Mouse (Mus musculus) embryonic fibroblast, embryonic 13.5 days (primary cell): ENCODE data around the gene Miga2. TPM values are rescaled to one million over a fixed set of nuclear protein-coding genes. Genes with fewer than 3 reads are reported as not detected.
A peak's percentile ranks its signal among the peaks of the same experiment; 100 is the strongest.

Experiments
- H3K27ac ChIP-seq: 2 replicates; pipeline ENCODE4 v1.5.1; 2012; ENCODE audit warnings: low read length, control low read depth, inconsistent platforms; ENCODE audit not compliant: insufficient read depth
- H3K4me1 ChIP-seq: 2 replicates; pipeline ENCODE4 v1.6.1; 2011; ENCODE audit warnings: low read length; ENCODE audit not compliant: control insufficient read depth, insufficient read depth
- H3K4me3 ChIP-seq: 2 replicates; pipeline ENCODE4 v1.5.1; 2011; ENCODE audit warnings: mild to moderate bottlenecking, control low read depth, low read length; ENCODE audit not compliant: insufficient read depth
- CTCF ChIP-seq: IDR thresholded peaks from 2 replicates; pipeline ENCODE4 v1.5.1; 2011; ENCODE audit warnings: mild to moderate bottlenecking, control low read depth, low read length, moderate library complexity, borderline replicate concordance; ENCODE audit not compliant: insufficient read depth
- POLR2A ChIP-seq: IDR thresholded peaks from 2 replicates; pipeline ENCODE4 v1.6.1; 2011; ENCODE audit warnings: low read depth, mild to moderate bottlenecking, control low read depth, low read length, moderate library complexity
- polyA plus RNA-seq: library from polyadenylated mRNA; stranded (reverse); fragments of >200 nt; gene quantifications from 2 replicates; pipeline ENCODE4 v1.2.4, GENCODE M21; 2011; ENCODE audit warnings: low read depth; ENCODE audit not compliant: missing spikeins, insufficient read length

The Miga2 gene
- polyA plus RNA-seq, 1 experiment = 15.9 TPM

DNA sequence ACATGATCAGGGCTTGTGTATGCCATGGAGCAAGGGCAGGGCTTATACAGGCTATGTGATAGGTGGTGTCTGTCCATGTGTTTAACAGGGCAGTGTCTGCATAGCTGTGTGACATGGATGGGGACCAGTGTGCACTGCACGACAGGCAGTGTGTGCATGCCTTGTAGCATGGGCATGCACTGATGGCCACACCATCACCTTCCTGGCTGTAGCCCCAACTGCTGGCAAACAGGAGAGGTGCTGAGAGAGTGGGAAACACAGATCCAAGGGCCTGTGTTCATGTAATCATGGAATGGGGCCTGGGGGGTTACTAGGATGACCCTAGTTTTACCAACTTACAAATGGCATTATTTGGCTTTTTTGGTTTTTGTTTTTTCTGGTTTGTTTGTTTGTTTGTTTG lies 39.8 kb downstream of the Miga2 start:
- H3K27ac ChIP-seq = no peak overlapping the region
- TF ChIP-seq POLR2A (no peak), CTCF (no peak)
- no peak overlapping the region for H3K4me3 ChIP-seq
- no peaks in the 10 kb centered on the region for H3K4me1 ChIP-seq

DNA sequence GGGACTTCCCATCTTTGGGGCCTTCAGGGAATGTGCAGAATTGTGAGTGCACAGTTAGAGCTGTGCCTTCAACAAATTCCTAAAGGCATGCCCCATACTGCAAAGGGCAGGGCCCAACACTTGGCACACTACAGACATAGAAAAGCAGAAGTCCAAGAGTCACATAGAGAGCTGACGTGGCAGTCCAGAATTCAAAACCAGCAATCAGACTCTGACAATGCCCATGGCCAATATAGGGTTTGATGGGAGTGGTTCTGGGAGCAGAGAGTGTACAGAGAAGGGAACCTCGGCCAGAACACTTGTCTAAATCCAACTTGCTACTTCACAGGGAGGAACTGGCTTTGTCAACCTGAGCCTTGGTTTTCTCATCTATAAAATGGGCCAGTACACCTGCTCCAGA lies 43.2 kb downstream of the Miga2 start:
- H3K4me1 ChIP-seq = no peaks in the 10 kb centered on the region
- H3K27ac ChIP-seq = no peak overlapping the region
- H3K4me3 ChIP-seq = no peak overlapping the region
- no peak for TF ChIP-seq CTCF

DNA sequence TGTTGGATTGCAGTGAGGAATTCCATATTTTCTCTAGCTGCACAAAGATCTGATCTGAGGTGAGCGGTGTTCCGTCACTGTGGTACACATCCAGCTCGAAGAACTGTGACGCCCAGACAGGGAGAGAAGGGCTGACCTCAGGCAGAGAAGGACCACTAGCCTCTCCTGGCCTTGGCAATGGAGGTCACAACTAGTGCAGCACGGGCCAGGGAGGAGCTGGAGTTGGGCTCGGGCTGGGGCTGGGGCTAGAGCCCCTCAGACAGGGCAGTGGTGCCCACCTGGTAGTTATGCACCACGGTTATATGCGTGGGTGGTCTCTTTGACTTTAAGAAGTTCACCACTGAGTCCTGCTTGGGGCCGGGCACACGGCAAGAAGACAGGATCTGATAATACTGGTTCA lies 43.7 kb downstream of the Miga2 start:
- Histone ChIP-seq H3K4me3 (no peak overlapping the region), H3K27ac (no peak overlapping the region), H3K4me1 (no peaks in the 10 kb centered on the region)
- TF ChIP-seq CTCF (no peak), POLR2A (no peak)

DNA sequence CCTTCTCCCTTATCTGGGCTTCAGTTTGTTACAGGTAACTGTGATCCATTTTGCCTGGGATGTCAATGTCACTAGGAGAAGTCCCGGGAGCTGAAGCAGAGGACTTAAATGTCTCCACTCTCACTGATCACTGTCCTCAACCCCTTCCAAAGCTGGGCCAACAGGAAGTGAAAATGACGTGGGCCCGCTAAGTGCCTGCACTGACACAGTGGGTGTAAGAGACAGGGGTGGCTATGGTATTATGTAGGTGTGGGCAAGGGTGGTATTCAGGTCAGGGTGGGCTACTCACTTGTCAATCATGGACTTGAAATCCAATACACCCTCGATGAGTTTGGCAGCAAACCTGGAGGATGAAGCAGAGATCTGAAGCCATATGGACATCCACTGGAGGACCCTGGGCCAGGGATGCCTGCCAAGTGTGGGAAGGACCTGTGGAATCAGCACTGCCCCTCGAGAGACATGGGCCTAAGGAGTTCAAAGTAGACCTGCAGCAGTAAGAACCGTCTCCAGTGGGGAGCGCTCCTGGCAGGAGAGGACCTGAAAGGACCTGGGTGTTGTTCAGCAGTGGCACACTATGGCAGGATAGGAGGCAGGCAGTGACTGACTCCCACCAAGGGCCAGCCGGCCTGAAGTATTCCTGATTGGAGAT lies 44.5 kb downstream of the Miga2 start:
- no peak for TF ChIP-seq POLR2A
- no peak for TF ChIP-seq CTCF
- Histone ChIP-seq H3K27ac (no peak overlapping the region), H3K4me1 (no peaks in the 10 kb centered on the region), H3K4me3 (no peak overlapping the region)

DNA sequence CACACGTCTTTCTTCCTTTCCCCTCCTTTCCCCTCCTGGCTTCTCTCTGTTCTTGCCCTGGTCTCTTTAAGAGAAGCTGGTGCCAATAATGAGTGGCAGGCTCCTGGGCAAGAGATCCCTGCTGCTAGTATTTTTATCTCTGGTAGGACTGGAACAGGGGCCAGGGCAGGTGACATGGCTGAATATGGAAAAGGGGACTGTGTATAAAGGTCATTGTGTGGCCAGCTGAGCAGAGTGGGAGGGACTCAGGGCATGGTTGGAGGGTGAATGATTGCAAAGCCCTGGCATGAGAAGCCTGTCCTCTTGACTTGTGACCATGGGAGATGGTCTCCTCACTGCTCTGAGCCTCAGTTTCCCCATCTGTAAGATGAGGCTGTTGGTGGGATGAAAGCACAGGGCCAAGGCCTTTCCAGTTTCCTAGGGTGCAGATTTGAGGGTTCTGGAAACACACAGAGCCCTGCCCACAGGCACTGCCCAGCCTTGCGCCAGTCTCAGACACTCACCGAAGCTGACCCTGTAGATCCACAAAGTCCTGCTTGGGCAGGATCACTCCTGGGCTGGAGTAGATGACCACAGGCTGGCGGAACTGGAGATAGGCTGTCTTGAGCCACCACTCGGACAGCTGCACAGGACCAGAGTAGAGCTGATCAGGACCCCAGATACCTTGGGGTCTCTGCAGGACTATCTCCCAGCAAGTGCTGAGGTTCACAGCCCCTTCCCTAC lies 45.6 kb downstream of the Miga2 start:
- H3K27ac ChIP-seq = no peak overlapping the region
- no peak overlapping the region for H3K4me3 ChIP-seq
- TF ChIP-seq POLR2A (no peak), CTCF (no peak)
- peaks cover 2% of the 10 kb centered on the region; the same call in 1 of the 2 replicates for H3K4me1 ChIP-seq

DNA sequence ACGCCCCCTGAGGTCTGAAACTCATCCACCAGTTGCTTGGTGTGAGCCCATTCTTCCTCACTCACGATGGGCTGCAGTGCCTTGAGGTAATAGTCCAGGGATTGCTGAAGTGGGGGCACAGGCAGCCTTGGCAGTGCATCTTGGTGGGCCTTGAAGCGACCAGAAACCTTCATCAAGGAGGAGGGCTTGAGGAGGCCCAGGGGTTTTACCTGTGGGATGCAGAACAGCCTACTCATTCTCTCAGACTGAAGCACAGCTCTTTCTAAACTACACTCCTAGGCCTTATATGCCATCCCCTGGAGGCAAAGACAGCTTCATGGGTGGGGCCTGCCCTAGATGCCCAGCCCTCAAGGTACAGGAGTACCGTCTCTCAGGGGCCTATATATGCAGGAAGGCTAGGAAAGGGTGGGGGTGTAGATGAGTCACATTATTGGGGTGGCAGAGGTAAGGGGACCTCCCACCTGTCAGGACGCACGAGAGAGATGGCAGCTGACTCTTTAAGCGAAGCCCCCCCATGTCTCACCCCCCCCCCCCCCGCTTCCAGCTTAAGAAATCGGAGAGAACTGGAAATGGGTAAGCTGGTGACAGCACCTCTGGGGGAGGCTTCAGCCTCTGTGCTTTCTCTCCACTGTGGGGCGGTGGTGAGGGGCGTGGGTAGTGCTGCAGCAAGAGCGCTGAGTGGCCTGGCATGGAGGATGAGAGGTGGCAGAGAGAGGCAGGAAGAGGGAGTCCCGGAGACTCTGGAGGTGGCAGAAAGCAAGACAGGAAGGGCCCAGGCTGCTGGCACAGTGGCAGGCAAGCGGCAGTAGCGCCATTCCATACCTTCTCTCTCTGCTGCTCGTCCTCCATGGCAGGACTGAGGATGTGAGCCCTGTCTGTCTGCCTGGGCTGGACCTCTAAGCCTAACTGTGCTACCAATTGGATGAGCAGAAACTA lies 49.3 kb downstream of the Miga2 start:
- Histone ChIP-seq H3K4me1 (peaks cover 10% of the 10 kb centered on the region; the same call in 1 of the 2 replicates), H3K4me3 (no peak overlapping the region), H3K27ac (no peak overlapping the region)
- TF ChIP-seq POLR2A = no peak
- TF ChIP-seq CTCF = no peak

DNA sequence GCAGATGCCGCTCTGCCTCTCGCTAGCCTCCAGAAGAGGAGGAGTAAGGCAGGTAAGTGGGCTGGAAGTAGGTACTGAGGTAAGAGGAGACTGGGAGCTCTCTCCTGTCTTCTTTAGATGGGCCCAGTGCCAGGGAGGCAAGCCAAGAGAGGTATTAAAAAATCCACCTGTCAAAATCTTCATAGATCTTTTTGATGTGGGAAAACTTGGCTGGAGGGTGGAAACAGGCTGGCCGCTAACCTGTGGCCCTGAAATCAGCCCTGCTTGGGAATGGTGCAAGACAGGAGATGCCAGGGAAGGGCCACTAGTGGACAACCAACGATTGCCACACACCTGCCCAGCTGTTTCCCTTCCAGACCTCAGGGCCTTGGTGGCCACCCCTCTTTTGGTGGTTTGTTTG lies 50.1 kb downstream of the Miga2 start:
- H3K4me3 ChIP-seq = no peak overlapping the region
- H3K4me1 ChIP-seq = peaks cover 14% of the 10 kb centered on the region
- no peak overlapping the region for H3K27ac ChIP-seq
- no peak for TF ChIP-seq POLR2A
- TF ChIP-seq CTCF = no peak

DNA sequence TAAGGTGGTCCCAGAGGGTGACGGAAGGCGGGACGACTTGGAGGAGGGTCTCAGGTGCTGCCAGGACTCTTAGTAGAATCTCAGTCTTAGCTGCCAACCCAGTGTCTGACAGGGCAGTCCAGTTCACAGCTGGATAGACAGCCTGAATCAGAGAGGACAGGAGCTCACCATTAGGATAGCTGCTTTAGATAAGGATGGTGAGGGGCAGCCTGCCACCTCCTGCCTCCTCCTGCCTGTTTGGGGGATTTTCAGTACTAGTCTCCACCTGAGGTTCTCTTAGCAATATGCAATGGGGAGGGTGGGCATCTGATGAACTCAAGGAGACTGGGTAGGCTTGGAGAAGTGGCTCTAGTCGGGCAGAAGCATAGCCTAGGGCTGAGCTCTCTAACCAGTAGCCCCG lies 50.6 kb downstream of the Miga2 start:
- Histone ChIP-seq H3K4me1 (peaks cover 14% of the 10 kb centered on the region), H3K27ac (no peak overlapping the region), H3K4me3 (peak overlapping the region; percentile 71)
- TF ChIP-seq CTCF (no peak), POLR2A (no peak)

DNA sequence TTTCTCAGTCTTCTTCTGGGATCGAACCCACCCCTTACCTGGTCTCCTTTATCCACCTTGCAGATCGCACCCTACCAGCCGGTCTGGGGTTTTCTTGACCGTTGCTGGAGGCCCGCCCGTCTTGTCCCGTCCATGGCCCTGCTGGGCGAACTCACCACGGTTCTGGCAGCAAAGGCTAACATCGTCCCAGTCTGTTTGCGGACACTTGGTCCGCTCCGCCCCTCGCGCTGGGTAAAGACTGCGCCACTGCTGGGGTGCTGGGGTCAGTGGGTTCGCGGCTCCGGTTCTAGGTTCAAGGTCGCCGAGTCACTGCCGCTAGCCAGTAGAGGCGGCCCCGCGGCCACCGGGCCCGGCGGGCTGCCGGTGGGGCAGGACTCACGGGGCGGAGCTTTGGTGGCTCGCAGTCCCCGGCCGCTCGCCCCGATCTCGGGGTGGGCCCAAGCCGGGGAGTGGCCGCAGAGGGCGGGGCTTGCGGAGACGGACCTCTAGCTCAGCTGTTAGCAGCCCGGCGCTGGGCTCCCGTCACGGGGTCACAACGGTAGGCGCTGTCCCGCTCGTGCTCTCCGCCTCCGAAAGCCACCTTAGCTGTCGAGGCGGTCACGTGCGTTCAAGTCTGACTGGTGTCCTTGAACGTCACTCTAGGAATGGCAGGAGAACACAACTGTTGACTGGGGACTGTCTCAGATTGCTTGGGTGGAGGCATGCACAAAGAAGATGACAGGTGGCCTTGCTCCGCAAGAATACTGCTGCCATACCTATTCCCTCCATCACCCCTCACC lies 51.3 kb downstream of the Miga2 start, which contains the start of gene Crat:
Crat (minus strand) TSS at position 657 of the 779 bp plus-strand sequence.
- Histone ChIP-seq H3K4me1 (peaks cover 14% of the 10 kb centered on the region), H3K4me3 (peak within 1 kb of the TSS; percentile 71), H3K27ac (peak within 1 kb of the TSS; percentile 60)
- TF ChIP-seq CTCF (no peak), POLR2A (peak; percentile 97)
